Mouse (Mus musculus): ENCODE data around the gene Hist1h3c. TPM values are rescaled to one million over a fixed set of nuclear protein-coding genes. Genes with fewer than 3 reads are reported as not detected.

Hist1h3c gene
- total RNA-seq, 1 experiment from 2014 or later: not detected

- no peak for ATAC-seq (replicated peaks; ENCODE audit: insufficient number of reproducible peaks, low FRiP score, low TSS enrichment, poor library complexity, severe bottlenecking)
Observed at GRCm38 (mm10) chr13:23743963-23744362, 1.4 kb downstream of the Hist1h3c start.

- no peak for ATAC-seq (replicated peaks; ENCODE audit: insufficient number of reproducible peaks, low FRiP score, low TSS enrichment, poor library complexity, severe bottlenecking)
Observed at GRCm38 (mm10) chr13:23743215-23743614, 2.2 kb downstream of the Hist1h3c start.

- ATAC-seq (replicated peaks; ENCODE audit: insufficient number of reproducible peaks, low FRiP score, low TSS enrichment, poor library complexity, severe bottlenecking): no peak
Observed at GRCm38 (mm10) chr13:23742007-23742406, 3.4 kb downstream of the Hist1h3c start.

- ATAC-seq (replicated peaks; ENCODE audit: insufficient number of reproducible peaks, low FRiP score, low TSS enrichment, poor library complexity, severe bottlenecking): no peak
Observed at GRCm38 (mm10) chr13:23740910-23741309, 4.5 kb downstream of the Hist1h3c start.

GRCm38 (mm10) chr13:23740256-23740840 is 5.1 kb downstream of the Hist1h3c start:
- ATAC-seq (replicated peaks; ENCODE audit: insufficient number of reproducible peaks, low FRiP score, low TSS enrichment, poor library complexity, severe bottlenecking): no peak

- peak; percentile 48; the same call in 1 of the 2 replicates for ATAC-seq (replicated peaks; ENCODE audit: insufficient number of reproducible peaks, low FRiP score, low TSS enrichment, poor library complexity, severe bottlenecking)
Observed at GRCm38 (mm10) chr13:23739922-23740252, 5.5 kb downstream of the Hist1h3c start.

GRCm38 (mm10) chr13:23739069-23739921 is 6.1 kb downstream of the Hist1h3c start:
- ATAC-seq (replicated peaks; ENCODE audit: insufficient number of reproducible peaks, low FRiP score, low TSS enrichment, poor library complexity, severe bottlenecking): peak; percentile 86

GRCm38 (mm10) chr13:23738677-23739068 is 6.7 kb downstream of the Hist1h3c start, which contains the start of gene Hist1h1c:
TSS of gene Hist1h1c (plus strand) at chr13:23738808.
- ATAC-seq (replicated peaks; ENCODE audit: insufficient number of reproducible peaks, low FRiP score, low TSS enrichment, poor library complexity, severe bottlenecking): peak; percentile 78

GRCm38 (mm10) chr13:23738041-23738440 is 7.4 kb downstream of the Hist1h3c start:
- ATAC-seq (replicated peaks; ENCODE audit: insufficient number of reproducible peaks, low FRiP score, low TSS enrichment, poor library complexity, severe bottlenecking): no peak

GRCm38 (mm10) chr13:23737091-23737490 is 8.3 kb downstream of the Hist1h3c start:
- no peak for ATAC-seq (replicated peaks; ENCODE audit: insufficient number of reproducible peaks, low FRiP score, low TSS enrichment, poor library complexity, severe bottlenecking)

- peak; percentile 64; the same call in 1 of the 2 replicates for ATAC-seq (replicated peaks; ENCODE audit: insufficient number of reproducible peaks, low FRiP score, low TSS enrichment, poor library complexity, severe bottlenecking)
Observed at GRCm38 (mm10) chr13:23732156-23732804, 13.1 kb downstream of the Hist1h3c start.

GRCm38 (mm10) chr13:23730479-23730878 is 14.9 kb downstream of the Hist1h3c start:
- ATAC-seq (replicated peaks; ENCODE audit: insufficient number of reproducible peaks, low FRiP score, low TSS enrichment, poor library complexity, severe bottlenecking): no peak

- no peak for ATAC-seq (replicated peaks; ENCODE audit: insufficient number of reproducible peaks, low FRiP score, low TSS enrichment, poor library complexity, severe bottlenecking)
Observed at GRCm38 (mm10) chr13:23729706-23730105, 15.7 kb downstream of the Hist1h3c start.

- peak; percentile 58; the same call in 1 of the 2 replicates for ATAC-seq (replicated peaks; ENCODE audit: insufficient number of reproducible peaks, low FRiP score, low TSS enrichment, poor library complexity, severe bottlenecking)
Observed at GRCm38 (mm10) chr13:23729192-23729525, 16.2 kb downstream of the Hist1h3c start.

GRCm38 (mm10) chr13:23728472-23729191 is 16.8 kb downstream of the Hist1h3c start:
- ATAC-seq (replicated peaks; ENCODE audit: insufficient number of reproducible peaks, low FRiP score, low TSS enrichment, poor library complexity, severe bottlenecking): no peak

- peak; percentile 57; the same call in 1 of the 2 replicates for ATAC-seq (replicated peaks; ENCODE audit: insufficient number of reproducible peaks, low FRiP score, low TSS enrichment, poor library complexity, severe bottlenecking)
Observed at GRCm38 (mm10) chr13:23725213-23725612, 20.2 kb downstream of the Hist1h3c start.

- ATAC-seq (replicated peaks; ENCODE audit: insufficient number of reproducible peaks, low FRiP score, low TSS enrichment, poor library complexity, severe bottlenecking): no peak
Observed at GRCm38 (mm10) chr13:23724239-23724638, 21.2 kb downstream of the Hist1h3c start.

- peak; percentile 75 for ATAC-seq (replicated peaks; ENCODE audit: insufficient number of reproducible peaks, low FRiP score, low TSS enrichment, poor library complexity, severe bottlenecking)
Observed at GRCm38 (mm10) chr13:23717593-23718245, 27.7 kb downstream of the Hist1h3c start.

- no peak for ATAC-seq (replicated peaks; ENCODE audit: insufficient number of reproducible peaks, low FRiP score, low TSS enrichment, poor library complexity, severe bottlenecking)
Observed at GRCm38 (mm10) chr13:23717176-23717575, 28.2 kb downstream of the Hist1h3c start.
